Mouse (Mus musculus) embryonic facial prominence, embryonic 14.5 days (tissue): ENCODE results near the gene Slc35c1. TPM values are rescaled to one million over a fixed set of nuclear protein-coding genes. Genes with fewer than 3 reads are reported as not detected.

Experiments used
- ATAC-seq: fragments of 200-750 bp; cut with Nextera tagmentation; 2 replicates; pipeline ENCODE4 v1.8.0; 2017; ENCODE audit warnings: low read depth, moderate number of reproducible peaks, moderate TSS enrichment
- DNase-seq: peaks from one replicate; pipeline ENCODE4 v3.0.0-alpha.2; 2015; ENCODE audit warnings: low spot score
- H3K27ac ChIP-seq: fragments of 300-500 bp; sonication (generic); replicated peaks from 2 replicates; pipeline ENCODE4 v1.5.1; 2014; ENCODE audit warnings: low read depth, mild to moderate bottlenecking, low read length, moderate library complexity
- H3K27me3 ChIP-seq: fragments of 300-500 bp; sonication (generic); replicated peaks from 2 replicates; pipeline ENCODE4 v1.6.1; 2014; ENCODE audit warnings: low read length; ENCODE audit not compliant: control insufficient read depth, insufficient read depth
- H3K36me3 ChIP-seq: fragments of 300-500 bp; sonication (generic); 2 replicates; pipeline ENCODE4 v1.6.1; 2014; ENCODE audit warnings: low read length, mixed read lengths; ENCODE audit not compliant: control insufficient read depth, insufficient read depth
- H3K4me1 ChIP-seq: fragments of 300-500 bp; sonication (generic); 2 replicates; pipeline ENCODE4 v1.6.1; 2014; ENCODE audit warnings: antibody characterized with exemption, low read length; ENCODE audit not compliant: control insufficient read depth, insufficient read depth
- H3K4me2 ChIP-seq: fragments of 300-500 bp; sonication (generic); 2 replicates; pipeline ENCODE4 v1.6.1; 2014; ENCODE audit warnings: low read depth, mild to moderate bottlenecking, low read length, moderate library complexity, mixed read lengths
- H3K4me3 ChIP-seq: fragments of 300-500 bp; sonication (generic); 2 replicates; pipeline ENCODE4 v1.5.1; 2014; ENCODE audit warnings: low read depth, mild to moderate bottlenecking, low read length
- H3K9ac ChIP-seq: fragments of 300-500 bp; sonication (generic); 2 replicates; pipeline ENCODE4 v1.6.1; 2014; ENCODE audit warnings: low read depth, mild to moderate bottlenecking, low read length, moderate library complexity, mixed read lengths
- H3K9me3 ChIP-seq: fragments of 300-500 bp; sonication (generic); 2 replicates; pipeline ENCODE4 v1.6.1; 2016; ENCODE audit warnings: low read length; ENCODE audit not compliant: control insufficient read depth
- WGBS: fragments of 180-500 bp; shearing (Covaris S2); extraction: QIAGEN DNeasy Blood & Tissue Kit; methylation state at CpG from one replicate; pipeline ENCODE4 v1.1.7; 2014; 5-methylcytosine and 5-hydroxymethylcytosine counted together
- polyA plus RNA-seq: library from polyadenylated mRNA; unstranded; fragments of >200 nt; fragmentation: Nextera tagmentation; extraction: Ambion mirVana; gene quantifications from 2 replicates; pipeline ENCODE4 v1.2.1, GENCODE M21; 2014

The Slc35c1 gene
- polyA plus RNA-seq, 1 experiment from 2014 or later, result 15.7 TPM

- Histone ChIP-seq H3K36me3 (no peaks in the 10 kb centered on the region), H3K4me2 (no peak overlapping the region), H3K4me1 (peaks cover 28% of the 10 kb centered on the region), H3K27ac (no peak overlapping the region), H3K27me3 (no peaks in the 10 kb centered on the region; the same call in 1 of the 2 replicates), H3K9ac (no peak overlapping the region), H3K4me3 (no peak overlapping the region), H3K9me3 (no peaks in the 10 kb centered on the region)
- DNase-seq (no peak), ATAC-seq (no peak)
- WGBS, result 53% methylated on average over 6 of the region's 6 CpGs
Measured at GRCm38 (mm10) chr2:92435023-92435422, 25.3 kb downstream of the Slc35c1 start.

- WGBS, result 5% methylated on average over 12 of the region's 12 CpGs
- DNase-seq (no peak), ATAC-seq (no peak)
- H3K4me2 ChIP-seq, result peak overlapping the region; percentile 63
- no peaks in the 10 kb centered on the region for H3K36me3 ChIP-seq
- H3K27ac ChIP-seq, result 0 out of 2 replicates have a peak overlapping the region, but pooled peaks have one; percentile 31
- H3K9ac ChIP-seq, result peak overlapping the region; percentile 61
- no peaks in the 10 kb centered on the region for H3K9me3 ChIP-seq
- H3K4me1 ChIP-seq, result peaks cover 28% of the 10 kb centered on the region
- no peaks in the 10 kb centered on the region; the same call in 1 of the 2 replicates for H3K27me3 ChIP-seq
- H3K4me3 ChIP-seq, result peak overlapping the region; percentile 92
Measured at GRCm38 (mm10) chr2:92434375-92434745, 26.0 kb downstream of the Slc35c1 start.

GRCm38 (mm10) chr2:92433578-92434374, 26.6 kb downstream of the Slc35c1 start, which contains the start of gene Cry2:
Cry2 (minus strand) TSS chr2:92434043.
- H3K9ac ChIP-seq, result peak within 1 kb of the TSS; percentile 79
- no peaks in the 10 kb centered on the region for H3K36me3 ChIP-seq
- H3K9me3 ChIP-seq, result no peaks in the 10 kb centered on the region
- peak within 1 kb of the TSS; percentile 63 for H3K4me2 ChIP-seq
- peak within 1 kb of the TSS; percentile 31; the same call in 1 of the 2 replicates for H3K27ac ChIP-seq
- peaks cover 30% of the 10 kb centered on the region for H3K4me1 ChIP-seq
- peak; percentile 99 for DNase-seq
- peak; percentile 98 for ATAC-seq
- peak within 1 kb of the TSS; percentile 92 for H3K4me3 ChIP-seq
- no peaks in the 10 kb centered on the region; the same call in 1 of the 2 replicates for H3K27me3 ChIP-seq
- WGBS, result under 1% methylated on average over 31 of the region's 76 CpGs

GRCm38 (mm10) chr2:92432299-92433295, 27.7 kb downstream of the Slc35c1 start:
- ATAC-seq (no peak), DNase-seq (no peak)
- H3K9ac ChIP-seq, result peak overlapping the region; percentile 79
- H3K9me3 ChIP-seq, result no peaks in the 10 kb centered on the region
- 42% methylated on average over 17 of the region's 17 CpGs for WGBS
- peak overlapping the region; percentile 92 for H3K4me3 ChIP-seq
- no peaks in the 10 kb centered on the region for H3K36me3 ChIP-seq
- H3K27me3 ChIP-seq, result no peaks in the 10 kb centered on the region; the same call in 1 of the 2 replicates
- H3K4me2 ChIP-seq, result peak overlapping the region; percentile 63
- no peak overlapping the region for H3K27ac ChIP-seq
- peaks cover 41% of the 10 kb centered on the region for H3K4me1 ChIP-seq

- Histone ChIP-seq H3K9ac (peak overlapping the region; percentile 79; the same call in 1 of the 2 replicates), H3K9me3 (no peaks in the 10 kb centered on the region), H3K4me2 (peak overlapping the region; percentile 63), H3K36me3 (no peaks in the 10 kb centered on the region), H3K4me3 (peak overlapping the region; percentile 92), H3K27me3 (no peaks in the 10 kb centered on the region; the same call in 1 of the 2 replicates), H3K4me1 (peaks cover 48% of the 10 kb centered on the region), H3K27ac (no peak overlapping the region; the same call in 1 of the 2 replicates)
- DNase-seq, result no peak
- no peak for ATAC-seq
- WGBS, result 37% methylated on average over 11 of the region's 11 CpGs
Measured at GRCm38 (mm10) chr2:92431611-92432179, 28.6 kb downstream of the Slc35c1 start.

GRCm38 (mm10) chr2:92430723-92431541, 29.4 kb downstream of the Slc35c1 start:
- DNase-seq, result peak; percentile 86
- H3K27me3 ChIP-seq, result no peaks in the 10 kb centered on the region; the same call in 1 of the 2 replicates
- WGBS, result 65% methylated on average over 21 of the region's 21 CpGs
- peaks cover 6% of the 10 kb centered on the region for H3K36me3 ChIP-seq
- no peaks in the 10 kb centered on the region for H3K9me3 ChIP-seq
- peak; percentile 16; the same call in 1 of the 2 replicates for ATAC-seq
- H3K4me1 ChIP-seq, result peaks cover 50% of the 10 kb centered on the region
- H3K4me2 ChIP-seq, result peak overlapping the region; percentile 63
- no peak overlapping the region; the same call in 1 of the 2 replicates for H3K27ac ChIP-seq
- H3K9ac ChIP-seq, result 0 out of 2 replicates have a peak overlapping the region, but pooled peaks have one; percentile 15
- H3K4me3 ChIP-seq, result peak overlapping the region; percentile 92

GRCm38 (mm10) chr2:92430089-92430488, 30.2 kb downstream of the Slc35c1 start:
- Histone ChIP-seq H3K27ac (no peak overlapping the region), H3K4me1 (peaks cover 55% of the 10 kb centered on the region), H3K36me3 (peaks cover 13% of the 10 kb centered on the region), H3K4me3 (no peak overlapping the region), H3K27me3 (no peaks in the 10 kb centered on the region), H3K4me2 (no peak overlapping the region), H3K9ac (no peak overlapping the region), H3K9me3 (no peaks in the 10 kb centered on the region)
- no peak for ATAC-seq
- WGBS, result 78% methylated on average over 2 of the region's 2 CpGs
- no peak for DNase-seq
